Mouse (Mus musculus) MEL-GATA-1-ER (cell line): ENCODE measurements around the gene Olfr968.

ENCODE experiments used
- DNase-seq: peaks from one replicate; pipeline ENCODE4 v3.0.0-alpha.2; 2012; ENCODE audit warnings: low read depth; ENCODE audit errors: extremely low read depth

Gene Olfr968

DNA sequence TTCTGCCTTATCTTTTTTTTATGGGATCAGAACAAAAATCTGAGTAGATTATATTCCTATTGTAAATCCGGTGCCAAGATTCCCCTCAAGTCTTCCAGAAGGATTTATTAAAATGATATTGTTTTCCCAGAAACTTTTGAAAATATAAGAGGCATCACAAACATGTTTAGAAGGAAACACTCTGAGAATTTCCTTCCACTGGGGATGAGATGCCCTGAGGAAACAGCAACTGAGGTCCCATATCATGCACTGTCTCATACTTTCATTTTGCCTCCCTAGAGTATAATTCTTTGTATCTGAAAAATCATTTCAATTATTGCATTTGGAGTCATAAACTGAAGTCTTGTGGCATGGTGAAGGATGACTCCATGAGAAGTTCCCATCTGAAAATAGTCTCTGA lies at the start of gene Olfr968:
TSS of gene Olfr968 (minus strand) at position 101 of the 400 bp plus-strand sequence.
- no peak for DNase-seq

GRCm38 (mm10) chr9:39808560-39808959 lies 25.5 kb upstream of the Olfr968 start, which contains the start of gene Olfr970:
TSS of gene Olfr970 (plus strand) at chr9:39808860.
- DNase-seq: no peak

DNA sequence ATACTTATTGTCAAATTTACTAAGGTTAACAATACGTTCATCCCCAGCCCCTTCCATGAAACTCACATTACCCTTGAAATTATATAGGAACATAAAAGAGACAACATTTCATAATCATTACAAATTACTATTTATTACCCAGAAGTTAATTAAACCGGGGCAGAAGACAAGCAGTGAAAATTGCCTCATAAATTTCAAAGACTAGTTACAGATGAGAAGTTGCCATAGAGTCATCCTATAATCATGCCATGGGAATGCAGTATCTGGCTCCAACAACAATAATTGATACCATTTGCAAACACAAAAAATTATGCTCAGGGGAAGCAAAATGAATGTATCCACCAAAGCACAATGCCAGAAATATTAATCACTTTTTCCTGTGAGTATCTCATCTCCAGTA lies 7.5 kb upstream of the Olfr968 start, which contains the start of gene Olfr969:
TSS of gene Olfr969 (plus strand) at position 388 of the 400 bp plus-strand sequence.
- DNase-seq: no peak

GRCm38 (mm10) chr9:39746428-39746827 lies 36.6 kb downstream of the Olfr968 start:
- DNase-seq: no peak

DNA sequence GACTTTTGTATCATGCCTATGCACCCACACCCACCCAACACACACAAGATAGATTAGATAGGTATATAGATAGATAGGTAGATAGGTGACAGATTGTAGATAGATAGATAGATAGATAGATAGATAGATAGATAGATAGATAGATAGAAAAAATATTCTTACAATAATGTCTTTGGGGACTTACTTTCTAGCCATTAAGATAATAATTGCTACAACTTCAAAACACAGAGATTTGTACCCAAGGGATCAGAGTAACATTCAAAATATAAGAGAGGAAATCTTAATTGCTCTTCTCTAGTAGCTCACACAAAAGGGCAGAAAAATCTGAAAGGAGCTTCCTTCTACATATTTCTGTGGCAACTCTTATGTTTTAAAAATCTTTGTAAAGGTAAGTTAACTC lies 37.1 kb downstream of the Olfr968 start, which contains the start of gene Olfr967:
TSS of gene Olfr967 (plus strand) at position 301 of the 400 bp plus-strand sequence.
- no peak for DNase-seq

GRCm38 (mm10) chr9:39740741-39741140 lies 42.3 kb downstream of the Olfr968 start:
- DNase-seq: no peak

- no peak for DNase-seq
These were observed 52.4 kb downstream of the Olfr968 start, which contains the start of gene Olfr150 for GRCm38 (mm10) chr9:39730678-39731077. TSS of gene Olfr150 (plus strand) at chr9:39730978.
